Mouse (Mus musculus) heart, embryonic 14.5 days (tissue): ENCODE results near the gene 2810006K23Rik. TPM values are rescaled to one million over a fixed set of nuclear protein-coding genes. Genes with fewer than 3 reads are reported as not detected.

Experiments
- polyA plus RNA-seq: library from polyadenylated mRNA; unstranded; fragments of >200 nt; fragmentation: Nextera tagmentation; extraction: Ambion mirVana; gene quantifications from 2 replicates; pipeline ENCODE4 v1.2.1, GENCODE M21; 2014

2810006K23Rik gene
- polyA plus RNA-seq, 1 experiment from 2014 or later = 14.3 TPM

Other genes with a start within 250 kb of the 2810006K23Rik start
- 0.81 and 0.97 TPM in 2 replicates for gene Abcb9, start 232.3 kb upstream of the 2810006K23Rik start, polyA plus RNA-seq
- gene Ogfod2, start 215.8 kb upstream of the 2810006K23Rik start, polyA plus RNA-seq = 15.0 and 15.6 TPM in 2 replicates
- 63.0 and 66.2 TPM in 2 replicates for gene Arl6ip4, start 212.0 kb upstream of the 2810006K23Rik start, polyA plus RNA-seq
- gene Pitpnm2, start 78.3 kb upstream of the 2810006K23Rik start, polyA plus RNA-seq = 10.2 and 12.0 TPM in 2 replicates
- gene Mphosph9, start 117 bp upstream of the 2810006K23Rik start, polyA plus RNA-seq = 11.7 and 14.4 TPM in 2 replicates
- 133 and 135 TPM in 2 replicates for gene Cdk2ap1, start 35.0 kb downstream of the 2810006K23Rik start, polyA plus RNA-seq
- 67.3 and 68.1 TPM in 2 replicates for gene Sbno1, start 97.9 kb downstream of the 2810006K23Rik start, polyA plus RNA-seq
- 86.6 and 87.8 TPM in 2 replicates for gene Kmt5a, start 111.8 kb downstream of the 2810006K23Rik start, polyA plus RNA-seq
- 14.0 and 17.1 TPM in 2 replicates for gene Rilpl2, start 150.3 kb downstream of the 2810006K23Rik start, polyA plus RNA-seq
- 9.6 and 11.5 TPM in 2 replicates for gene Snrnp35, start 155.0 kb downstream of the 2810006K23Rik start, polyA plus RNA-seq
- 27.2 and 28.3 TPM in 2 replicates for gene Rilpl1, start 203.3 kb downstream of the 2810006K23Rik start, polyA plus RNA-seq
- 437 and 446 TPM in 2 replicates for gene Tmed2, start 212.6 kb downstream of the 2810006K23Rik start, polyA plus RNA-seq
- 6.5 and 8.3 TPM in 2 replicates for gene Ddx55, start 224.8 kb downstream of the 2810006K23Rik start, polyA plus RNA-seq